Comparison of ENCODE assay signal across 8 mouse cellular contexts in the genomic region with DNA sequence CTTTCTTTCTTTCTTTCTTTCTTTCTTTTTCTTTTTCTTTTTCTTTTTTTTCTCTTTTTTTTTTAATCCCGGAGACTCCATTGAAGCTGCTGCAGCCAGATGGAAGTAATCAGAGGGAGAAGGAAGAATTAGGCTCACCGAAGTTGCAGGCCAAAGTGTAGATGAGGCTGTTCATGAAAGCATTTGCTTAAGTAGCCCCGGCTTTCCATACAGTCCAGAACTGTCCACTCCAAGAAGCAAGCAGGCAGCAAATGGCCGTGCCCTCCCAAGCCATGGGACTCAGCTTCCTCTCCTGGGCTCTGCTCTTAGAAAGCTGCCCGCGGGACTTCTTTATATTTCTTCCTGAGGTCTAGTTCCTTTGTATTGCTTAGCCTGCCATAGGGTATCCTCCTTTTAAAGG. TPM values are rescaled to one million over a fixed set of nuclear protein-coding genes. Genes with fewer than 3 reads are reported as not detected.
DNase-seq lines count a peak whose midpoint lies in the region; ATAC-seq lines count a peak whose summit lies in the region.

No protein-coding gene starts in this region.

- WGBS in heart, embryonic 16.5 days, result 28% methylated on average over 6 of the region's 6 CpGs
- 18% methylated on average over 6 of the region's 6 CpGs for whole genome bisulfite sequencing in embryonic facial prominence, embryonic 14.5 days
- 25% methylated on average over 6 of the region's 6 CpGs for WGBS in limb, embryonic 10.5 days
- WGBS in neural tube, embryonic 12.5 days, result 7% methylated on average over 6 of the region's 6 CpGs

- no peak for DNase-seq in heart, postnatal 25 days (ENCODE audit: low spot score)
- DNase-seq in embryonic facial prominence, embryonic 14.5 days (ENCODE audit: low spot score), result no peak
- DNase-seq in limb, embryonic 10.5 days (ENCODE audit: low spot score), result peak; percentile 47
- no peak for DNase-seq in spleen, postnatal 36 days (ENCODE audit: low spot score in 2 of 2)
- DNase-seq in Muller cell, postnatal 12 days (ENCODE audit: inconsistent ontology term), result no peak
- no peak for DNase-seq in layer of hippocampus, adult 11-12 months (ENCODE audit: low spot score)

- no peak overlapping the region for H3K27ac ChIP-seq in heart, embryonic 16.5 days (ENCODE audit: low read length)
- peak overlapping the region; percentile 97 for H3K27ac ChIP-seq in embryonic facial prominence, embryonic 14.5 days (replicated peaks; ENCODE audit: low read depth, low read length)
- peak overlapping the region; percentile 98 for H3K27ac ChIP-seq in limb, embryonic 10.5 days
- no peak overlapping the region for H3K27ac ChIP-seq in neural tube, embryonic 12.5 days

- peaks cover 33% of the 10 kb centered on the region for H3K27me3 ChIP-seq in heart, embryonic 16.5 days (ENCODE audit: control insufficient read depth, insufficient read depth, low read length)
- H3K27me3 ChIP-seq in embryonic facial prominence, embryonic 14.5 days (replicated peaks; ENCODE audit: control insufficient read depth, insufficient read depth, low read length), result no peaks in the 10 kb centered on the region
- H3K27me3 ChIP-seq in limb, embryonic 10.5 days (ENCODE audit: low read depth, poor library complexity, severe bottlenecking), result no peaks in the 10 kb centered on the region
- H3K27me3 ChIP-seq in neural tube, embryonic 12.5 days (replicated peaks), result no peaks in the 10 kb centered on the region; the same call in 1 of the 2 replicates

- no peaks in the 10 kb centered on the region for H3K36me3 ChIP-seq in heart, embryonic 16.5 days (ENCODE audit: control insufficient read depth, insufficient read depth)
- H3K36me3 ChIP-seq in embryonic facial prominence, embryonic 14.5 days (ENCODE audit: control insufficient read depth, insufficient read depth, low read length), result no peaks in the 10 kb centered on the region
- H3K36me3 ChIP-seq in limb, embryonic 10.5 days, result no peaks in the 10 kb centered on the region
- H3K36me3 ChIP-seq in neural tube, embryonic 12.5 days, result no peaks in the 10 kb centered on the region

- H3K4me1 ChIP-seq in heart, embryonic 16.5 days (ENCODE audit: control insufficient read depth, insufficient read depth, low read length), result peaks cover 21% of the 10 kb centered on the region
- H3K4me1 ChIP-seq in embryonic facial prominence, embryonic 14.5 days (ENCODE audit: control insufficient read depth, insufficient read depth, low read length), result peaks cover 32% of the 10 kb centered on the region
- H3K4me1 ChIP-seq in limb, embryonic 10.5 days, result peaks cover 56% of the 10 kb centered on the region
- H3K4me1 ChIP-seq in neural tube, embryonic 12.5 days, result peaks cover 38% of the 10 kb centered on the region

- H3K9me3 ChIP-seq in heart, embryonic 16.5 days (replicated peaks; ENCODE audit: control insufficient read depth, low read length), result no peaks in the 10 kb centered on the region
- H3K9me3 ChIP-seq in embryonic facial prominence, embryonic 14.5 days (ENCODE audit: control insufficient read depth, low read length), result no peaks in the 10 kb centered on the region
- H3K9me3 ChIP-seq in limb, embryonic 10.5 days (replicated peaks), result no peaks in the 10 kb centered on the region
- H3K9me3 ChIP-seq in neural tube, embryonic 12.5 days, result no peaks in the 10 kb centered on the region

- no peak for ATAC-seq in heart, embryonic 16.5 days (replicated peaks; ENCODE audit: extremely low read depth, insufficient read depth, low FRiP score)
- ATAC-seq in embryonic facial prominence, embryonic 14.5 days (ENCODE audit: low read depth), result no peak
- ATAC-seq in neural tube, embryonic 12.5 days (ENCODE audit: low FRiP score, low read depth), result no peak

- intact Hi-C loops in heart, postnatal 25 days (cut with DNase I), result loop anchor here (10.0 kb wide), 1 partner anchor 210 kb away; no protein-coding TSS in a partner anchor

- no peak overlapping the region for H3K9ac ChIP-seq in heart, embryonic 16.5 days (ENCODE audit: low read length)
- H3K9ac ChIP-seq in embryonic facial prominence, embryonic 14.5 days (ENCODE audit: low read depth, low read length), result peak overlapping the region; percentile 80; the same call in 1 of the 2 replicates
- H3K9ac ChIP-seq in neural tube, embryonic 12.5 days, result no peak overlapping the region

- H3K4me2 ChIP-seq in heart, embryonic 16.5 days (ENCODE audit: low read depth, low read length), result peak overlapping the region; percentile 100
- H3K4me2 ChIP-seq in embryonic facial prominence, embryonic 14.5 days (ENCODE audit: low read depth, low read length), result peak overlapping the region; percentile 90
- H3K4me2 ChIP-seq in neural tube, embryonic 12.5 days (replicated peaks), result peak overlapping the region; percentile 71

- peak overlapping the region; percentile 72 for H3K4me3 ChIP-seq in heart, embryonic 16.5 days (ENCODE audit: low read length)
- H3K4me3 ChIP-seq in embryonic facial prominence, embryonic 14.5 days (ENCODE audit: low read depth, low read length), result peak overlapping the region; percentile 63
- peak overlapping the region; percentile 73 for H3K4me3 ChIP-seq in limb, embryonic 10.5 days
- H3K4me3 ChIP-seq in neural tube, embryonic 12.5 days, result no peak overlapping the region

RNA-seq across cellular contexts. Expression of gene Gli2, which starts 1.0 kb away (rescaled TPM):
- 2.7 and 3.1 TPM in 2 replicates for polyA plus RNA-seq in heart, embryonic 16.5 days (2015; fragmentation: Nextera tagmentation; extraction: Ambion mirVana)
- total RNA-seq in heart, postnatal 25 days (2021), result 1 to 10 TPM; 1.3 to 1.9 TPM
- polyA plus RNA-seq in embryonic facial prominence, embryonic 14.5 days (2014; fragmentation: Nextera tagmentation; extraction: Ambion mirVana), result 14.7 and 15.1 TPM in 2 replicates
- 16.6 and 17.5 TPM in 2 replicates for polyA plus RNA-seq in limb, embryonic 10.5 days (2016; fragmentation: Nextera tagmentation; extraction: Ambion mirVana)
- 5.6 and 6.6 TPM in 2 replicates for polyA plus RNA-seq in neural tube, embryonic 12.5 days (2016; fragmentation: Nextera tagmentation; extraction: Ambion mirVana)

Comparison
In these comparisons a context has a peak if more than half of its experiments do, and no peak if none do; other contexts are left out.
1. H3K27ac ChIP-seq: peak in embryonic facial prominence, embryonic 14.5 days (single experiment) and limb, embryonic 10.5 days (single experiment); none in heart, embryonic 16.5 days (single experiment) and neural tube, embryonic 12.5 days (single experiment).
2. Peak in every context shown above with its lines, with median percentiles within 50 percentile points of each other: H3K4me2 ChIP-seq.